ENCODE assay signal across 10 mouse cellular contexts in the genomic region with DNA sequence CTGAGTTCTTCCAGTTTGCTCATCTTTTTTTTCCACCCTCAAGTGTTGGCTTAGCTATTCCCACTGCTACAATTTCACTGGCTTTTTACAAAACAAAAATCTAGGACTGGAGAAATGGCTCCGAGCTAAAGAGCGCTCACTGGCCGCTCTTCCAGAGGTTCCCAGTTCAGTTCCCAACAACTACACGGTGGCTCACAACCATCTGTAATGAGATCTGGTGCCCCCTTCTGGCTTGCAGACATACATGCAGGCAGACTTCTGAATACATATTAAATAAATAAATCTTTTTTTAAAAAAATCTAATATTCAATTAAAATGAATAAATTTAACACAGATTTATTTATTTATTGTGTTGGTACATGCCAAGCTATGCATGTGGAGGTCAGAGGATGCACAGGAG. TPM values are rescaled to one million over a fixed set of nuclear protein-coding genes. Genes with fewer than 3 reads are reported as not detected.
A peak's percentile ranks its signal among the peaks of the same experiment; 100 is the strongest.
DNase-seq lines count a peak whose midpoint lies in the region; ATAC-seq and TF ChIP-seq lines count a peak whose summit lies in the region.
"Had no signal": no experiment of that assay in that cellular context is flagged by ENCODE, and none has a peak within 500 bp of the region (broad histone marks: within the 10 kb centered on the region; RNA-seq: fewer than 3 reads in every experiment).

No protein-coding gene starts in this region.

- no peak for TF ChIP-seq POLR2A in MEL (IDR thresholded peaks at IDR 0.05; ENCODE audit: control insufficient read depth in 1 of 2, insufficient read depth in 1 of 2, low read depth in 1 of 2, low read length in 2 of 2, poor library complexity in 1 of 2)

- H3K4me3 ChIP-seq in MEL (ENCODE audit: control insufficient read depth in 1 of 2, insufficient read depth in 1 of 2, low read depth in 2 of 2, low read length in 2 of 2), result no peak overlapping the region
- no peak overlapping the region for H3K4me3 ChIP-seq in lung, postnatal 0 days (ENCODE audit: low read depth, low read length)
- no peak overlapping the region for H3K4me3 ChIP-seq in forebrain, embryonic 12.5 days (replicated peaks)
- H3K4me3 ChIP-seq: embryonic facial prominence, embryonic 15.5 days; neural tube, embryonic 13.5 days had no signal

- no peak for TF ChIP-seq EP300 in MEL (IDR thresholded peaks at IDR 0.05; ENCODE audit: low read depth in 1 of 2, low read length in 2 of 2)
- TF ChIP-seq EP300 in lung, postnatal 0 days (IDR thresholded peaks at IDR 0.05), result no peak

- DNase-seq in kidney, adult 18-20 months, result peak; percentile 11
- no peak for DNase-seq in kidney, adult 11 months
- DNase-seq in CD4-positive helper T cell, adult 2 months (ENCODE audit: low read depth, low spot score), result peak; percentile 40
- DNase-seq in MEL (ENCODE audit: low read depth, low spot score), result peak; percentile 62
- peak; percentile 29 for DNase-seq in lung, postnatal 0 days (ENCODE audit: low spot score)
- no peak for DNase-seq in testis, postnatal 10 days (ENCODE audit: low spot score)
- no peak for DNase-seq in left cerebral cortex, postnatal 10 days (ENCODE audit: extremely low spot score in 1 of 2, low spot score in 2 of 2)

- H3K4me1 ChIP-seq in MEL (ENCODE audit: control insufficient read depth in 1 of 2, insufficient read depth in 2 of 2, low read length in 2 of 2), result no peaks in the 10 kb centered on the region
- H3K4me1 ChIP-seq in lung, postnatal 0 days (ENCODE audit: insufficient read depth, low read depth, low read length), result no peaks in the 10 kb centered on the region
- H3K4me1 ChIP-seq in forebrain, embryonic 12.5 days, result no peaks in the 10 kb centered on the region
- H3K4me1 ChIP-seq: neural tube, embryonic 13.5 days had no signal

- H3K4me2 ChIP-seq in lung, postnatal 0 days (replicated peaks; ENCODE audit: low read depth, low read length), result no peak overlapping the region
- no peak overlapping the region for H3K4me2 ChIP-seq in forebrain, embryonic 12.5 days
- H3K4me2 ChIP-seq: embryonic facial prominence, embryonic 15.5 days; neural tube, embryonic 13.5 days had no signal

- H3K79me2 ChIP-seq in MEL (ENCODE audit: control insufficient read depth, insufficient read depth, low read length, poor library complexity), result no peaks in the 10 kb centered on the region

- no peak for ATAC-seq in lung, postnatal 0 days
- no peak for ATAC-seq in forebrain, embryonic 12.5 days (ENCODE audit: low FRiP score)

- peak; percentile 40 to 58 (median 50) for TF ChIP-seq CTCF in MEL (IDR thresholded peaks at IDR 0.05 in 2 of 3, conservative IDR thresholded peaks at IDR 0.05 in 1 of 3; ENCODE audit: control insufficient read depth in 1 of 3, insufficient read depth in 1 of 3, low read depth in 2 of 3, low read length in 3 of 3, poor library complexity in 1 of 3, severe bottlenecking in 1 of 3)
- peak; percentile 66 for TF ChIP-seq CTCF in lung, postnatal 0 days (IDR thresholded peaks at IDR 0.05)

- peaks cover 0 to 4% of the 10 kb centered on the region in 2 experiments; a peak in 3 of 4 replicates for H3K27me3 ChIP-seq in MEL (ENCODE audit: control insufficient read depth in 1 of 2, insufficient read depth in 2 of 2, low read length in 2 of 2)
- no peaks in the 10 kb centered on the region for H3K27me3 ChIP-seq in lung, postnatal 0 days (replicated peaks; ENCODE audit: insufficient read depth, low read length)
- peaks cover 15% of the 10 kb centered on the region; the same call in 1 of the 2 replicates for H3K27me3 ChIP-seq in forebrain, embryonic 12.5 days
- H3K27me3 ChIP-seq: embryonic facial prominence, embryonic 15.5 days; neural tube, embryonic 13.5 days had no signal

- 62% methylated on average over 4 of the region's 4 CpGs for WGBS in lung, postnatal 0 days
- WGBS in forebrain, embryonic 12.5 days, result 64% methylated on average over 4 of the region's 4 CpGs

- no peaks in the 10 kb centered on the region for H3K9me3 ChIP-seq in MEL (replicated peaks; ENCODE audit: insufficient read depth, low read length)
- H3K9me3 ChIP-seq in lung, postnatal 0 days (ENCODE audit: low read length), result no peaks in the 10 kb centered on the region
- no peaks in the 10 kb centered on the region for H3K9me3 ChIP-seq in forebrain, embryonic 12.5 days
- H3K9me3 ChIP-seq: embryonic facial prominence, embryonic 15.5 days; neural tube, embryonic 13.5 days had no signal

- intact Hi-C loops in left cerebral cortex, postnatal 10 days (cut with DNase I), result no loop called here

- no peak overlapping the region for H3K27ac ChIP-seq in MEL (ENCODE audit: control insufficient read depth, low read depth, low read length)
- no peak overlapping the region for H3K27ac ChIP-seq in lung, postnatal 0 days (ENCODE audit: low read length)
- H3K27ac ChIP-seq in forebrain, embryonic 12.5 days, result no peak overlapping the region
- H3K27ac ChIP-seq: embryonic facial prominence, embryonic 15.5 days; neural tube, embryonic 13.5 days had no signal

- H3K36me3 ChIP-seq in MEL (ENCODE audit: control insufficient read depth in 1 of 2, insufficient read depth in 2 of 2, low read length in 2 of 2), result no peaks in the 10 kb centered on the region
- H3K36me3 ChIP-seq in lung, postnatal 0 days (ENCODE audit: insufficient read depth, low read length), result no peaks in the 10 kb centered on the region
- H3K36me3 ChIP-seq in forebrain, embryonic 12.5 days (replicated peaks), result no peaks in the 10 kb centered on the region
- H3K36me3 ChIP-seq: embryonic facial prominence, embryonic 15.5 days; neural tube, embryonic 13.5 days had no signal

- no peak overlapping the region for H3K9ac ChIP-seq in MEL (ENCODE audit: control insufficient read depth, low read depth, low read length, poor library complexity, severe bottlenecking)
- H3K9ac ChIP-seq in lung, postnatal 0 days (replicated peaks; ENCODE audit: low read depth), result no peak overlapping the region
- H3K9ac ChIP-seq in forebrain, embryonic 12.5 days, result no peak overlapping the region
- H3K9ac ChIP-seq: embryonic facial prominence, embryonic 15.5 days; neural tube, embryonic 13.5 days had no signal

- peak; percentile 54 for TF ChIP-seq RAD21 in MEL (IDR thresholded peaks at IDR 0.05; ENCODE audit: low read depth, low read length)

TF ChIP-seq in MEL, 35 proteins besides CTCF, POLR2A, EP300 and RAD21:
- peak; percentile 76 for TF ChIP-seq SMC3 (IDR thresholded peaks at IDR 0.05; ENCODE audit: low read depth, low read length)
- TF ChIP-seq MAZ (IDR thresholded peaks at IDR 0.05; ENCODE audit: low read depth, low read length), result no peak
- peak; percentile 67 for TF ChIP-seq ZC3H11A (IDR thresholded peaks at IDR 0.05; ENCODE audit: low read depth, low read length)

RNA-seq across cellular contexts. Expression of gene Rpgrip1, which starts 36.0 kb away (rescaled TPM):
- 3.7 and 4.8 TPM in 2 replicates for total RNA-seq in MEL (2012; rRNA removed)
- 10 to 100 TPM in 1 of 2 experiments, not detected in 1; 36.0 TPM for polyA plus RNA-seq in MEL (2012; ENCODE audit: insufficient read depth in 1 of 2, insufficient read length in 2 of 2, low read depth in 1 of 2, low replicate concordance in 2 of 2, missing spikeins in 1 of 2)
- polyA plus RNA-seq in lung, postnatal 0 days (2015; fragmentation: Nextera tagmentation; extraction: Ambion mirVana), result 31.4 and 38.4 TPM in 2 replicates
- 1 to 10 TPM; 3.7 to 3.8 TPM for total RNA-seq in left cerebral cortex, postnatal 10 days (2021)
- 54.7 and 74.0 TPM in 2 replicates for polyA plus RNA-seq in forebrain, embryonic 12.5 days (2016; fragmentation: Nextera tagmentation; extraction: Ambion mirVana)

RNA-seq across cellular contexts. Expression of gene Hnrnpc, which starts 42.7 kb away (rescaled TPM):
- 272 and 346 TPM in 2 replicates for total RNA-seq in MEL (2012; rRNA removed)
- polyA plus RNA-seq in MEL (2012; ENCODE audit: insufficient read depth in 1 of 2, insufficient read length in 2 of 2, low read depth in 1 of 2, low replicate concordance in 2 of 2, missing spikeins in 1 of 2), result 1,000 to 10,000 TPM in 1 of 2 experiments, 100 to 1,000 TPM in 1; 626 to 3,096 TPM
- 170 and 210 TPM in 2 replicates for polyA plus RNA-seq in lung, postnatal 0 days (2015; fragmentation: Nextera tagmentation; extraction: Ambion mirVana)
- total RNA-seq in left cerebral cortex, postnatal 10 days (2021), result 100 to 1,000 TPM; 188 to 191 TPM
- polyA plus RNA-seq in forebrain, embryonic 12.5 days (2016; fragmentation: Nextera tagmentation; extraction: Ambion mirVana), result 870 and 873 TPM in 2 replicates

RNA-seq across cellular contexts. Expression of gene Supt16, which starts 50.7 kb away (rescaled TPM):
- total RNA-seq in MEL (2012; rRNA removed), result 87.1 and 97.3 TPM in 2 replicates
- polyA plus RNA-seq in MEL (2012; ENCODE audit: insufficient read depth in 1 of 2, insufficient read length in 2 of 2, low read depth in 1 of 2, low replicate concordance in 2 of 2, missing spikeins in 1 of 2), result 100 to 1,000 TPM; 114 to 145 TPM
- 20.9 and 21.3 TPM in 2 replicates for polyA plus RNA-seq in lung, postnatal 0 days (2015; fragmentation: Nextera tagmentation; extraction: Ambion mirVana)
- 10 to 100 TPM; 48.3 to 53.1 TPM for total RNA-seq in left cerebral cortex, postnatal 10 days (2021)
- 86.9 and 95.5 TPM in 2 replicates for polyA plus RNA-seq in forebrain, embryonic 12.5 days (2016; fragmentation: Nextera tagmentation; extraction: Ambion mirVana)

Comparison
In these comparisons a context has a peak if more than half of its experiments do, and no peak if none do; other contexts are left out.
1. DNase-seq: peak in kidney, adult 18-20 months (single experiment), CD4-positive helper T cell, adult 2 months (single experiment), MEL (single experiment) and lung, postnatal 0 days (single experiment); none in kidney, adult 11 months (single experiment), testis, postnatal 10 days (single experiment) and left cerebral cortex, postnatal 10 days (0 of 2).